Mouse (Mus musculus): Measurements from ENCODE around the gene Gm42372.

Gene Gm42372

DNA sequence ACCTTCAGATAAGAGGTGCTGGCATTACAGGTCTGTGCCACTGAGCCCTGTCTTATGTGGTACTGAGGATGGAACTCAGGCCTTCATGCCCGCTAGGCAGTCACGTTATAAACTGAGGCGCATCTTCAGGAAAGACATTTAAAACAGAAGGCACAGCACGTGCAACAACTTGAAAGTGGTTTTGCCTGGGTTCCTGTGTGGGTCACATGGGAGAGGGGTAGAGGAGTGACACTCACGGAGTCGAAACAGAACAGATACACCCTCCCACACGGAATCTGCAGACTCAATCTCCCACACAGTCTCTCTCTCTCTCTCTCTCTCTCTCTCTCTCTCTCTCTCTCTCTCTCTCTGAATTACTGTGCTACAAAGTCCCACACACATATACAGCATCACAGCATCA, 47.4 kb downstream of the Gm42372 start:
- DNase-seq (ENCODE audit: inconsistent ontology term) = no peak
